Mouse (Mus musculus): ENCODE results near the gene Ndufa8.

- no peak for TF ChIP-seq CTCF (IDR thresholded peaks at IDR 0.05; ENCODE audit: extremely low read depth, insufficient read depth, low read length)
- no peak for TF ChIP-seq POLR2A (IDR thresholded peaks at IDR 0.05; ENCODE audit: extremely low read depth, insufficient read depth, low read length)
Observed at GRCm38 (mm10) chr2:35994303-35994702, 54.9 kb downstream of the Ndufa8 start.

Data from cortical plate, adult 2 months (tissue).